Mouse (Mus musculus) cerebellum, adult 2 months (tissue): ENCODE data around the gene Cdh16.

Experiments used
- CTCF ChIP-seq: fragments of 200-500 bp; IDR thresholded peaks from 2 replicates; pipeline ENCODE4 v1.5.1; 2011; ENCODE audit warnings: low read depth, mild to moderate bottlenecking, control low read depth, low read length, moderate library complexity, borderline replicate concordance; ENCODE audit not compliant: insufficient read depth
- POLR2A ChIP-seq: fragments of 200-500 bp; IDR thresholded peaks from 2 replicates; pipeline ENCODE4 v1.6.1; 2011; ENCODE audit warnings: low read length, control low read depth, borderline replicate concordance; ENCODE audit not compliant: insufficient read depth

DNA sequence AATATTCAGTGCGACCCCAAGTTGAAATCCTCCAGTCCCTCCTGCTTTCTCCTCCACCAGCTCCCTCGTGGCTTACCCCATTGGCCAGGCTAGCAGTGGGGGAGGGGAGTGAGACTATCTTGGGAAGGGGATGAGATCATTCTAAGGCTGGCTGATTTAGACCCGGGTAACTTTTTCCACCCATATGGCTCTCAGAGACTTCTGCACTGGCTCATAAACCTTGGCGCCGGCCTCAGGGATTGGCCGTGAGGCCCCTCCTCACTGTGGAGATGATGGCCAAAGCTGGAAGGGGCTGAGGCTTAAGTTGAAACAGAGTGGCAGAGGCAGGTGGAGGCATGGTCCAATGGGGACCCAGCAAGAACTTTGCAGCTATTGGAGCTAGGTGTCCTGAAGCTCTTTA is 17.9 kb downstream of the Cdh16 start:
- TF ChIP-seq POLR2A (no peak), CTCF (no peak)
